Mouse (Mus musculus) kidney, adult 2 months (tissue): ENCODE results near the gene Atf6. TPM values are rescaled to one million over a fixed set of nuclear protein-coding genes. Genes with fewer than 3 reads are reported as not detected.

Source experiments
- DNase-seq: peaks from one replicate; pipeline ENCODE4 v3.0.0; 2021
- H3K27ac ChIP-seq: fragments of 200-500 bp; 2 replicates; pipeline ENCODE4 v1.5.1; 2012; ENCODE audit warnings: low read depth, low read length, control low read depth, inconsistent platforms; ENCODE audit not compliant: insufficient read depth
- H3K27me3 ChIP-seq: fragments of 200-500 bp; replicated peaks from 2 replicates; pipeline ENCODE4 v1.6.1; 2012; ENCODE audit warnings: mild to moderate bottlenecking, moderate library complexity, low read length, inconsistent platforms; ENCODE audit not compliant: control insufficient read depth, insufficient read depth
- H3K36me3 ChIP-seq: fragments of 200-500 bp; 2 replicates; pipeline ENCODE4 v1.6.1; 2012; ENCODE audit warnings: mild to moderate bottlenecking, moderate library complexity, low read length, inconsistent platforms; ENCODE audit not compliant: control insufficient read depth, insufficient read depth
- H3K4me1 ChIP-seq: fragments of 200-500 bp; 2 replicates; pipeline ENCODE4 v1.6.1; 2011; ENCODE audit warnings: low read length; ENCODE audit not compliant: control insufficient read depth, insufficient read depth
- H3K4me3 ChIP-seq: fragments of 200-500 bp; 2 replicates; pipeline ENCODE4 v1.5.1; 2011; ENCODE audit warnings: mild to moderate bottlenecking, low read depth, low read length, control low read depth; ENCODE audit not compliant: insufficient read depth
- CTCF ChIP-seq: fragments of 200-500 bp; conservative IDR thresholded peaks from 2 replicates; pipeline ENCODE4 v1.5.1; 2011; ENCODE audit warnings: low read depth, mild to moderate bottlenecking, control low read depth, low read length, moderate library complexity, mixed read lengths; ENCODE audit not compliant: insufficient read depth, insufficient read length
- POLR2A ChIP-seq: fragments of 200-500 bp; IDR thresholded peaks from one replicate; pipeline ENCODE4 v1.6.1; 2011; ENCODE audit warnings: low read depth, low read length, control low read depth
- WGBS: fragments of 180-500 bp; shearing (Covaris S2); methylation state at CpG from one replicate; pipeline ENCODE4 v1.1.7; 2018; 5-methylcytosine and 5-hydroxymethylcytosine counted together
- polyA plus RNA-seq: library from polyadenylated mRNA; depleted of rRNA; stranded (reverse); fragments of >200 nt; gene quantifications from 2 replicates; pipeline ENCODE4 v1.2.3, GENCODE M21; 2012

The Atf6 gene
- polyA plus RNA-seq, 1 experiment: 15.4 TPM

- TF ChIP-seq CTCF: no peak
- no peak for TF ChIP-seq POLR2A
- Histone ChIP-seq H3K27ac (no peak overlapping the region), H3K4me3 (no peak overlapping the region), H3K27me3 (no peaks in the 10 kb centered on the region), H3K36me3 (no peaks in the 10 kb centered on the region), H3K4me1 (no peaks in the 10 kb centered on the region)
- no peak for DNase-seq
- 77% methylated on average over 8 of the region's 8 CpGs for WGBS
Observed at GRCm38 (mm10) chr1:170718133-170718810, 149.3 kb downstream of the Atf6 start.

- no peak overlapping the region for H3K4me3 ChIP-seq
- no peaks in the 10 kb centered on the region for H3K4me1 ChIP-seq
- H3K27ac ChIP-seq: no peak overlapping the region
- H3K27me3 ChIP-seq: no peaks in the 10 kb centered on the region
- TF ChIP-seq CTCF (no peak), POLR2A (no peak)
- no peaks in the 10 kb centered on the region for H3K36me3 ChIP-seq
- DNase-seq: no peak
- WGBS: 88% methylated on average over 3 of the region's 3 CpGs
Observed at GRCm38 (mm10) chr1:170717241-170717828, 150.2 kb downstream of the Atf6 start.

- H3K4me3 ChIP-seq: no peak overlapping the region
- H3K27me3 ChIP-seq: no peaks in the 10 kb centered on the region
- H3K4me1 ChIP-seq: no peaks in the 10 kb centered on the region
- DNase-seq: no peak
- no peaks in the 10 kb centered on the region for H3K36me3 ChIP-seq
- TF ChIP-seq POLR2A (no peak), CTCF (no peak)
- WGBS: 95% methylated on average over 7 of the region's 7 CpGs
- H3K27ac ChIP-seq: no peak overlapping the region
Observed at GRCm38 (mm10) chr1:170711731-170712130, 155.8 kb downstream of the Atf6 start.

GRCm38 (mm10) chr1:170709969-170710368 is 157.6 kb downstream of the Atf6 start:
- WGBS: 90% methylated on average over 3 of the region's 3 CpGs
- Histone ChIP-seq H3K27ac (no peak overlapping the region), H3K36me3 (no peaks in the 10 kb centered on the region), H3K27me3 (no peaks in the 10 kb centered on the region), H3K4me3 (no peak overlapping the region), H3K4me1 (no peaks in the 10 kb centered on the region)
- TF ChIP-seq POLR2A (no peak), CTCF (no peak)
- no peak for DNase-seq

- no peak for DNase-seq
- no peaks in the 10 kb centered on the region for H3K36me3 ChIP-seq
- 86% methylated on average over 8 of the region's 8 CpGs for WGBS
- no peak overlapping the region for H3K27ac ChIP-seq
- no peaks in the 10 kb centered on the region for H3K4me1 ChIP-seq
- no peaks in the 10 kb centered on the region for H3K27me3 ChIP-seq
- TF ChIP-seq CTCF (no peak), POLR2A (no peak)
- H3K4me3 ChIP-seq: no peak overlapping the region
Observed at GRCm38 (mm10) chr1:170709481-170709880, 158.1 kb downstream of the Atf6 start.

GRCm38 (mm10) chr1:170709034-170709433 is 158.5 kb downstream of the Atf6 start:
- H3K27ac ChIP-seq: no peak overlapping the region
- H3K4me3 ChIP-seq: no peak overlapping the region
- TF ChIP-seq POLR2A: no peak
- H3K36me3 ChIP-seq: no peaks in the 10 kb centered on the region
- no peaks in the 10 kb centered on the region for H3K4me1 ChIP-seq
- no peak for DNase-seq
- H3K27me3 ChIP-seq: no peaks in the 10 kb centered on the region
- WGBS: 87% methylated on average over 3 of the region's 3 CpGs

GRCm38 (mm10) chr1:170706046-170706445 is 161.5 kb downstream of the Atf6 start:
- Histone ChIP-seq H3K4me1 (no peaks in the 10 kb centered on the region), H3K4me3 (no peak overlapping the region), H3K27me3 (no peaks in the 10 kb centered on the region), H3K36me3 (no peaks in the 10 kb centered on the region), H3K27ac (no peak overlapping the region)
- 74% methylated on average over 4 of the region's 4 CpGs for WGBS
- no peak for DNase-seq
- TF ChIP-seq CTCF: no peak
- TF ChIP-seq POLR2A: no peak
